Mouse (Mus musculus) CD4-positive, CD25-positive, alpha-beta regulatory T cell (primary cell): ENCODE data around the gene Ube2k. TPM values are rescaled to one million over a fixed set of nuclear protein-coding genes. Genes with fewer than 3 reads are reported as not detected.

ENCODE experiments used
- polyA plus RNA-seq: library from polyadenylated mRNA; unstranded; fragments of 100-300 nt; shearing (Covaris generic); gene quantifications from one replicate; pipeline ENCODE4 v1.2.1, GENCODE M21; 2017

Gene Ube2k
- polyA plus RNA-seq: 118 TPM

DNA sequence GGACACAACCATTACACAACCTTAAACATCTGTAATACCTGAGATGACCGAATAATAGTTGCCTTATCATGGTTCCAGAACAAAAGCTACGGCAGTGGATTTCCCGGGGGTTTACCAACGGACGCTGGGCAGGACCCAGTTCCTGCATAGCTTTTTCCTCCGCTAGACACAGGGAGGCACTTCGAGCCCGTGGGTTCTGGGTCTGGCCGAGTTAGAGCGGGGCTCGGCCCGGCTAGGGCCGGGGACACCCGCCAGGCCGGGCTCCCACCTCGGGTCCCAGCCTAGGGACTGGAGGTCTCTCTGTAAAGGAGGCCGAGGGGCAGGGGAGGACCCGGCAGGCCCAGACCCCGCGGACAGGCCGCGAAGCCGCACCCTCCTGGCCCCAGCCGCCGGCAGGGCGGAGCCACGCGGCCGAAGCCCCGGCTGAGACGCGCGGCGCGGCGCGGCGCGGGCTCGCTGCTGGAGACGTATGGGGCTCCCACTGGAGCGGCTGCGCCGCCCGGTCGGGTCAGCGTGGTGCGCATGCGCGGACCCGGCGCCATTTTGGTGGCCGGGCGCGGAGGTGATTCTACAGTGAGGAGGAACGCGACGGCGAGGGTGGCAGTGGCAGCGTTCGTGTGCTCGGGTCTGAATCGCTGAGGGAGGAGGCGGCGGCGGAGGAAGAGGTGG lies at the start of gene Ube2k, which contains the start of gene Smim14:
TSS of gene Ube2k (plus strand) at position 483 of the 669 bp plus-strand sequence.
TSS of gene Smim14 (minus strand) at position 434 of the 669 bp plus-strand sequence.

DNA sequence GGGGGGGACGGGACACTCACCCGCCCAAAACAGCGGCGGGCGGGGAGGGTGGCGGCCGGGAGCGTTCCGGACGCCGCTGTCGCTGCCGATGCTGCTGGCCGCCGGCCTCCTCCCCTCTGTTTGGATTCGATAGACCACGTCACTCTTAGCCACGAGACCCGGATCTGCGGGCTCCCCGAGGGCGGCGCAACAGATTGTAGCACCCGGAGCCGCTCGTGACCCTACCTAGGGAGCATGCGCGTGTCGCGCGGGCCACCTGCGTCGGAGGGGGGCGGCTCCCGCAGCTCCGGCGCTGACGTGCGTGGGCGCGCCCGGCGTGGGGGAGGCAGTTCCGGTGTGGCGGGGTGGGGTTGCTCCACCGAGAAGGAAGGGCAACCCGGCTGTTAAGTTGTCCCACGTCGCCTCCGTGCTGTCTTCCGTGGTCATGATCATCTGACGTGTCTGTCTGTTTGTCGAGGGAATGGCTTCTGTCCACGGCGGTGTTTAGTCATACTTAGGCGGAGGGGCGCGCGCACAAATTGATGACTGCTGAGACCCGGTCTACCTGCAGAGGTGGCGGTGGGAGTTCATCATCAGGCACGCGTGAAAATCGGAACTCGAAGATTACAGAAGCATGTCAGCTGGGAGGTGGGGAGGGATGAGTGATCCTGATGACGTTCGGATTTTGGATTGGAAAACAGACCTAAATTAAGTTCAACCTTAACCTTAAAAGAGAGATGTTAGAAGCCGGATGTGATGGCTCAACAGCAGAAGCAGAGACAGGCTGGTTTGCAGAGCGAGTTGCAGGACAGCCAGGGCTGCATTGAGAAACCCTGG lies 44.1 kb upstream of the Ube2k start, which contains the start of gene Gm43552:
TSS of gene Gm43552 (minus strand) at position 118 of the 816 bp plus-strand sequence.

Other genes starting within 250 kb of the Ube2k start
- gene Rfc1, start 201.6 kb upstream of the Ube2k start, polyA plus RNA-seq: 50.3 TPM
- not detected for gene Klb, start 188.9 kb upstream of the Ube2k start, polyA plus RNA-seq
- gene Rpl9, start 145.8 kb upstream of the Ube2k start, polyA plus RNA-seq: 926 TPM
- 53.2 TPM for gene Lias, start 145.7 kb upstream of the Ube2k start, polyA plus RNA-seq
- 45.7 TPM for gene Ugdh, start 101.3 kb upstream of the Ube2k start, polyA plus RNA-seq
- 1.8 TPM for gene Gm43552, start 44.4 kb upstream of the Ube2k start, polyA plus RNA-seq
- gene Smim14, start within 50 bp of the Ube2k start, polyA plus RNA-seq: 185 TPM
- 166 TPM for gene Pds5a, start 161.0 kb downstream of the Ube2k start, polyA plus RNA-seq
- gene N4bp2, start 226.3 kb downstream of the Ube2k start, polyA plus RNA-seq: 19.8 TPM